ENCODE assay signal across 23 mouse cellular contexts in the genomic region with DNA sequence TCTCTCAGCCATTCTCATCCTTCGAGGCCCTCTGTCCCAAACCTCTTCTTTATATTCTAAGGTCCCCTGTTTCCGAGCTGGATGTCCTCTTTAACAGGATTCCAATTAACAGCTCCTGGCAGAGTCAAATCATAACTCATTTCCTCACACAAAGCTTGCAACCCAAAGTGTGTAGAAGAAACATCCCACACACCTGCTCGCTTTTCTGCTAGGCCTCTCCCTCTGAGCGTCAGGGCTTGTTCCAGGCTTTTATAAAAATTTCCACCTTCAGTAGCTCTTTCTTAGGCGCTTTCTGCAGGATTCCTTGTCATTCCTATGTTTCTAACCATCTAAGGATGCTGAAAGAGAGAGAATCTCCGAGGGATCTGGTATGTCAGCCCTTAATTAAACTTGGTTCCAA.
DNase-seq lines count a peak whose midpoint lies in the region; ATAC-seq and TF ChIP-seq lines count a peak whose summit lies in the region.
"Had no signal": no experiment of that assay in that cellular context is flagged by ENCODE, and none has a peak within 500 bp of the region (broad histone marks: within the 10 kb centered on the region; RNA-seq: fewer than 3 reads in every experiment).

No protein-coding gene starts in this region.

- 0 out of 2 replicates have a peak, but pooled peaks cover 9% of the 10 kb centered on the region for H3K4me1 ChIP-seq in forebrain, embryonic 12.5 days
- no peaks in the 10 kb centered on the region for H3K4me1 ChIP-seq in forebrain, postnatal 0 days (ENCODE audit: insufficient read depth)
- no peaks in the 10 kb centered on the region for H3K4me1 ChIP-seq in hindbrain, embryonic 14.5 days (replicated peaks; ENCODE audit: control insufficient read depth, insufficient read depth, low read length)
- 0 out of 2 replicates have a peak, but pooled peaks cover 3% of the 10 kb centered on the region for H3K4me1 ChIP-seq in hindbrain, embryonic 13.5 days (replicated peaks)
- H3K4me1 ChIP-seq in olfactory bulb, adult 2 months (ENCODE audit: control insufficient read depth, insufficient read depth, low read length), result peaks cover 3% of the 10 kb centered on the region
- H3K4me1 ChIP-seq: heart, embryonic 13.5 days had no signal

- no peak overlapping the region for H3K4me2 ChIP-seq in forebrain, embryonic 12.5 days
- H3K4me2 ChIP-seq in forebrain, postnatal 0 days (ENCODE audit: low read depth), result no peak overlapping the region
- H3K4me2 ChIP-seq in hindbrain, embryonic 14.5 days (replicated peaks), result no peak overlapping the region
- H3K4me2 ChIP-seq in hindbrain, embryonic 13.5 days, result no peak overlapping the region
- H3K4me2 ChIP-seq: heart, embryonic 13.5 days had no signal

- ATAC-seq in forebrain, embryonic 12.5 days (ENCODE audit: low FRiP score), result no peak; the same call in 1 of the 2 replicates
- ATAC-seq in forebrain, postnatal 0 days, result no peak
- ATAC-seq in hindbrain, embryonic 14.5 days (ENCODE audit: low FRiP score), result no peak
- ATAC-seq in hindbrain, embryonic 13.5 days (ENCODE audit: low FRiP score), result no peak
- ATAC-seq: hindbrain, embryonic 16.5 days; intestine, embryonic 16.5 days; Patski had no signal

- H3K36me3 ChIP-seq in forebrain, embryonic 12.5 days (replicated peaks), result no peaks in the 10 kb centered on the region
- no peaks in the 10 kb centered on the region for H3K36me3 ChIP-seq in forebrain, postnatal 0 days (ENCODE audit: insufficient read depth)
- H3K36me3 ChIP-seq in hindbrain, embryonic 14.5 days (replicated peaks; ENCODE audit: control insufficient read depth, insufficient read depth), result no peaks in the 10 kb centered on the region
- no peaks in the 10 kb centered on the region for H3K36me3 ChIP-seq in hindbrain, embryonic 13.5 days
- H3K36me3 ChIP-seq: G1E; heart, embryonic 13.5 days had no signal

- TF ChIP-seq POLR2A in olfactory bulb, adult 2 months (IDR thresholded peaks at IDR 0.05; ENCODE audit: insufficient read depth, low read depth, low read length), result no peak

- H3K27me3 ChIP-seq in forebrain, embryonic 12.5 days, result no peaks in the 10 kb centered on the region
- H3K27me3 ChIP-seq in forebrain, postnatal 0 days (ENCODE audit: insufficient read depth, low read length), result no peaks in the 10 kb centered on the region
- H3K27me3 ChIP-seq in hindbrain, embryonic 14.5 days (ENCODE audit: control insufficient read depth, insufficient read depth, low read length), result no peaks in the 10 kb centered on the region
- no peaks in the 10 kb centered on the region for H3K27me3 ChIP-seq in hindbrain, embryonic 13.5 days
- H3K27me3 ChIP-seq: CH12.LX; heart, embryonic 13.5 days had no signal

- H3K9ac ChIP-seq in forebrain, embryonic 12.5 days, result no peak overlapping the region
- H3K9ac ChIP-seq in forebrain, postnatal 0 days, result no peak overlapping the region
- H3K9ac ChIP-seq in hindbrain, embryonic 14.5 days, result no peak overlapping the region
- no peak overlapping the region for H3K9ac ChIP-seq in hindbrain, embryonic 13.5 days
- H3K9ac ChIP-seq: heart, embryonic 13.5 days had no signal

- H3K4me3 ChIP-seq in forebrain, embryonic 12.5 days (replicated peaks), result no peak overlapping the region
- H3K4me3 ChIP-seq in forebrain, postnatal 0 days (ENCODE audit: low read depth, low read length), result no peak overlapping the region
- no peak overlapping the region for H3K4me3 ChIP-seq in hindbrain, embryonic 14.5 days (replicated peaks; ENCODE audit: low read length)
- H3K4me3 ChIP-seq in hindbrain, embryonic 13.5 days, result no peak overlapping the region
- H3K4me3 ChIP-seq in olfactory bulb, adult 2 months (ENCODE audit: insufficient read depth, low read depth, low read length), result no peak overlapping the region
- H3K4me3 ChIP-seq: heart, embryonic 13.5 days had no signal

- no peaks in the 10 kb centered on the region for H3K9me3 ChIP-seq in forebrain, embryonic 12.5 days
- no peaks in the 10 kb centered on the region for H3K9me3 ChIP-seq in forebrain, postnatal 0 days (ENCODE audit: low read length)
- H3K9me3 ChIP-seq in hindbrain, embryonic 14.5 days (ENCODE audit: control insufficient read depth, low read length), result no peaks in the 10 kb centered on the region
- H3K9me3 ChIP-seq in hindbrain, embryonic 13.5 days, result no peaks in the 10 kb centered on the region
- H3K9me3 ChIP-seq: heart, embryonic 13.5 days had no signal

- H3K27ac ChIP-seq in forebrain, embryonic 12.5 days, result peak overlapping the region; percentile 56; the same call in 1 of the 2 replicates
- no peak overlapping the region for H3K27ac ChIP-seq in forebrain, postnatal 0 days (ENCODE audit: low read depth, low read length)
- no peak overlapping the region for H3K27ac ChIP-seq in hindbrain, embryonic 14.5 days
- H3K27ac ChIP-seq in hindbrain, embryonic 13.5 days, result no peak overlapping the region
- H3K27ac ChIP-seq in olfactory bulb, adult 2 months (ENCODE audit: insufficient read depth, low read depth, low read length), result peak overlapping the region; percentile 100
- H3K27ac ChIP-seq: heart, embryonic 13.5 days had no signal

- TF ChIP-seq CTCF in forebrain, postnatal 0 days (IDR thresholded peaks at IDR 0.05; ENCODE audit: low read depth), result no peak
- TF ChIP-seq CTCF in olfactory bulb, adult 2 months (IDR thresholded peaks at IDR 0.05; ENCODE audit: insufficient read depth, low read depth, low read length), result no peak

- WGBS in forebrain, embryonic 12.5 days, result 54% methylated on average over 6 of the region's 6 CpGs
- 47% methylated on average over 6 of the region's 6 CpGs for WGBS in forebrain, postnatal 0 days
- WGBS in hindbrain, embryonic 14.5 days, result 72% methylated on average over 6 of the region's 6 CpGs
- WGBS in hindbrain, embryonic 13.5 days, result 74% methylated on average over 6 of the region's 6 CpGs
- 44% methylated on average over 6 of the region's 6 CpGs for WGBS in olfactory bulb, adult 2 months

- no peak for DNase-seq in forebrain, postnatal 0 days
- peak; percentile 13 for DNase-seq in hindbrain, embryonic 14.5 days (ENCODE audit: low spot score)
- DNase-seq in brain, adult 2 months (ENCODE audit: low read depth, low spot score), result peak; percentile 50
- no peak for DNase-seq in kidney, adult 8-10 months
- DNase-seq: adrenal gland, postnatal 14 days; B cell, adult 2 months; cerebellum, adult 18-20 months; cerebellum, adult 9-10 months; cerebellum, postnatal 14 days; gastrocnemius, postnatal 25 days; heart, adult 18-20 months; heart, postnatal 14 days; heart, postnatal 4 days; kidney, adult 18-20 months had no signal

Comparison
In these comparisons a context has a peak if more than half of its experiments do, and no peak if none do; other contexts are left out.
1. H3K27ac ChIP-seq: peak in forebrain, embryonic 12.5 days (single experiment) and olfactory bulb, adult 2 months (single experiment); none in forebrain, postnatal 0 days (single experiment), hindbrain, embryonic 14.5 days (single experiment) and hindbrain, embryonic 13.5 days (single experiment).
2. DNase-seq: peak in hindbrain, embryonic 14.5 days (single experiment) and brain, adult 2 months (single experiment); none in forebrain, postnatal 0 days (single experiment) and kidney, adult 8-10 months (0 of 2).